Mouse (Mus musculus): ENCODE results near the gene Srsf3.

DNA sequence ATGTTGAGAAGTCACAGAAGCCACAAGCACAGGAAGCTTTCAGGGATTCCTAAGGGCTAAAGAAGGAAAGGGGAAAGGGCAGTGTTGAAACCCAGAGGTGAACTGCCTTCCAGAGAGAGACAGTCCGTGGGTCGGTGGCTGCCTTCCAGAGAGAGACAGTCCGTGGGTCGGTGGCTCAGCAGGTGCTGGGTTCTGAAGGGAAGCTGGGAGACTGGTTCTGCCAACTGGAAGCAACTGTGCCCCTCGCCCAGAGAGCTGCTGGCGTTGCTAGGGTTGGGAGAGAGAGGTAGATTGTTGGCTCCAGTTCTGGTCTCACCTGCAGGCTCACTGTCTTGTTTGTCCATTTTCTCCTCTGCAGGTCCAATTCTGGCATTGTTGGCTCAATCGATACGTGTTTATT, 26.1 kb downstream of the Srsf3 start:
- TF ChIP-seq CTCF (IDR thresholded peaks at IDR 0.05) (no peak), EP300 (IDR thresholded peaks at IDR 0.05; ENCODE audit: insufficient read depth, low read depth, low read length) (no peak)

Data from heart, adult 2 months (tissue).